Mouse (Mus musculus) G1E-ER4 (cell line): ENCODE measurements at regions not wholly inside any gene's neighbourhood (a gene's known extent, or its start where the extent isn't known, plus 50 kb on each side); places are given as distances from the start of the nearest gene placed in this dataset.

ENCODE experiments used
- GATA1 ChIP-seq: IDR thresholded peaks from one replicate; pipeline ENCODE4 v1.8.0; 2012; ENCODE audit warnings: low read length, inconsistent platforms

DNA sequence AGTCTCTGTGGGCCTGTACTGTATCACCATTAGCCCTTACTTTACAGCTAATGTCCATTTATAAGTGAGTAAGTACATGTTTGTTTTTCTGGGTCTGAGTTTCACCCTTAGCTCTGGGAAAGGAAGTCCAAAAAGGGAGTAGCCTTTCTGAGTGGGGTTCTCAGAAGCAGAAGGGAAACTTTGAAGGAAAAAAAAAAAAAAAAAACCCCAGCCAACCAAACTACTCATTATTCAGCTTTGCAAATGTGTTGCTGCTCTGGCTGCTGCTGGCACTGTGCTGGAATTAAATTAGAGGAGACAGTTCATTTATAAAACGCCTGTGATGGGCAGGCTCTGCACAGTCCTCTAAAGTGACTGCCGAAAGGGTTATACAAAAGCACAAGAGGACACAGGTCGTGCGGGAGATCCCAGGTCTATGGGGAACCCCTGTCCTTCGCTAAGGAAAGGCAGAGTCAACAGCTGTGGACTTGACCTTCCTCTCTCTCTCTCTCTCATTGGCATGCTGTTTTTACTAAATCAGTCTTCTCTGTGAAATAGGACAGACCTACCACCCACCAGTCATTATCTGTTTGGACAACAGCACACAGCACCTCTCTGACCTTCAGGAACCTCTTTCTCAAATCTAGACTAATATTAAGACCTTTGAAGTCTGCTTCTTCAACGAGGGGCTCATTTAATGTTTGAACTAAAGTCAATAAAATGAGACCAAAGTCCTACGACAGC is 165.4 kb downstream of the Cd47 start:
- no peak for TF ChIP-seq GATA1

DNA sequence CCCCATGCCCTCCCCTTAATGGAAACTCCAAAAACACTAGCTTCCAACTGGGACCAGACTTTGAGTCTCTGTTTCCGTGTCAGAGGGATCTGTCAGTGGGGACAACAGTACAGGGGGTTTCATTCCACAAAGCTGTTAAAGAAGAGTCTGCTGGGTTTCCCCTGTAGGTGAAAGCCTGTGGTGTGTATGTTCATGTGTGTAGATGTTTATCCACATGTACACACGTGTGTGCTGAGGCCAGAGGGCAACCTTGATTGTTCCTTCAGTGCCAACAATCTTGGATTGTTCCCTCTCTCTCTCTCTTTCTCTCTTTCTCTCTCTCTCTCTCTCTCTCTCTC is 165.9 kb downstream of the Cd47 start:
- no peak for TF ChIP-seq GATA1

DNA sequence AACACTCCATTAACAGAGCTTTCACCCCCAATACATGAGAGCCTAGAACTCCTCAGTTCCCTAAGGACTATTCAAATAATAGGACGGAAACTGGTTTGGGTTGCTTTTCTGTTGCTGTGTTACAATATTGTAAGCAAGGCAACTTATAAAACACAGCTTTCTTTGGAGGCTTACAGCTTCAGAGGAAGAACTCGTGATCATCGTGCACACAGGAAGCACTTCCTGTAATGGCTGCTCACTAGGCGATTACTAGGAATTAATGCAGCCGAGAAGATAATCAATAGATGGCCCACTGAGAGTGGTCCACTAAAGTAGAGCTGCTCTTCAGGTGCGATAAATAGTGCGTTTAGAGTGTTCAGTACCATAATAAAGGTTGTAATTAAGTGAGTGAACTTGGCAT is 166.8 kb downstream of the Cd47 start:
- no peak for TF ChIP-seq GATA1

DNA sequence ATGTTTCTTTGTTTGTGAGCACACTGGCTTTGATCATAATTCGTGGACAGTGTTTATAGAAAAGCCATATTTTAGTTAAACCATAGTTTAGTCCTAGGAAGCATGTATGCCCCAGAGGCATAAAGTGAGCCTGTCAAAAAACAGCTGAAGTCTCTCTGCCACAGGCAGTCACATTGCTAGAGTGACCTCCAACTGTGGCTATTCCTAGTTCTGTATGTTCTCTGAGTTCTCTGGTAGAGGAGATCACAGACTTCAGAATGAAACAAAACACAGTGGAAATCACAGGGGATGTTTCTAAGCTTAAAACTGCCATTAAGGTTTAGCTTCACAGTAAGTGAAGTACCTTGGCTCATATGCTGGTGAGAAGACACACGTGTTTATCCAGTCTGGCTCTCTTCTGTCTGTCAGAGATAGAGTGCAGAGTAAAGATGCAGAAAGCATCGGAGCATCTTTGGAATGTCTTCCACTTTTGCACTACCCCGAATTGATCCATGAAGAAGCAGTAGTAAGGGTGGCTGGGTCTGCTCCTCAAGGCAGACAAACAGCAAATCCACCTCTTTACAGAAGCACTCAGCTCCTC is 168.0 kb downstream of the Cd47 start:
- no peak for TF ChIP-seq GATA1

DNA sequence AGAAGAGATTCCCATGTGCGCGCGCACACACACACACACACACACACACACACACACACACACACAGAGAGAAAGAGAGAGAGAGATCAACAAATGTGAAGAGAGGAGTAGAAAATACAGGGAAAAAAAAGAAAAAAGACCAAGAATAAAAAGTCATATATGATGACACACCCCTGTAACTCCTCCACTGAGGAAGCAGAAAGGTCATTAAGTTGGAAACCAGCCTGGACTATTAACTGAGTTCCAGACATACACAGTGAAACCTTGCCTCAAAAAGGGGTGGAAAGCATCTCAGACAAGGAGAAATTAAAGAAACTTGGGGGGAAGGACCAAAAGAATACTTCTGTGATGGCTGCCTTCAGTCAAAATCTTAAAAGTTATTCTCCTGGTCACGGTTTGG is 168.7 kb downstream of the Cd47 start:
- TF ChIP-seq GATA1 = no peak

DNA sequence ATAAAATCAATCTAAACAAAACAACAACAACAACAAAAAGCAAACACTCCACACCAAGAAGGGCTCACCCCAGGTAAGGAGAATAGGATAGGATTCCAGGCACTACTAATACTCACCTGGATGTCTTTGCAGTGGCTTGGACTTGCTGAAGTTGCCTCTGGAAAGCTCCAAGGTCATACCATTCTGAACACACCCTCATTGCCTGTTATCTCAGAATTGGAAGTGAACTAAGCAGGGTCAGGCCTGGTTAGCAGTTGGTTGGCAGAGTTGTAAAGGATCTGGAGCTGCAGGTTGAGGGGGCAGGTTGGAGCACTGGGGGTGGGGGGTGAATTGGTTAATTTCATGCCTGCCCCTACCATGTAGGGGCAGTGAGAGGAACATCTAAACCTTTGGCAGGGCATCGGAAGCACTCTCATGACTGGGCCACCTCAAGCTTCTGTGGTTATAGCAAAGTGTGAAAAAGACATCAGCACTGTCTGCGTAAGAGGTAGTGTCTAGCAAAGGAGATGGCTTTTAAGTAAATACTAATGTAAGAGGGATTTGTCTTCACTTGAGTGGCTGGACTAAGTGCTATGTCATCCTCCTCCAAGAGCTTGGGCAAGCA is 169.5 kb downstream of the Cd47 start:
- no peak for TF ChIP-seq GATA1

DNA sequence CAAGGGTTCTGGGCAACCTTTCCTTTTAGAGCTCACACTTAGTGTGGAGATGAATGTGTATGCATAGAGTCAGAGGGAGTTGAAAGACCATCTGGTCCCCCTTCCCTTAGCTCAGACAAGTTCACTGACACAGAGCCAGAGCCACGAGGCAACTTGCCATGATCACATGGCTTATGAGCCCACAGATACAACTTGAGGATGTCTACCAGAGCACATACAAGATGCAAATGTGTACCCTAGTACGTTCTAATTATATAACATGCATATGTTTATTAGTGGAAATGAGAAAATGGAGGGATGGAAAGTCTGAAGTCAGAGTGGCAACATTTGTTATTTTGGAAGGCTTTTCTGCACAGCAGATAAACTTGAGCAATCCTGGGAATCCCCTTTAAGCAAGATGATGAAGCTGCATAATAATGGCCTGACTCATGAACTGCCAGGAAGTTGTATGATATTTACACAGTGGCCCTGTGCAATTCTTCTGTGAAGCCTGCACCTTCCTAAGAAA is 170.0 kb downstream of the Cd47 start:
- no peak for TF ChIP-seq GATA1

DNA sequence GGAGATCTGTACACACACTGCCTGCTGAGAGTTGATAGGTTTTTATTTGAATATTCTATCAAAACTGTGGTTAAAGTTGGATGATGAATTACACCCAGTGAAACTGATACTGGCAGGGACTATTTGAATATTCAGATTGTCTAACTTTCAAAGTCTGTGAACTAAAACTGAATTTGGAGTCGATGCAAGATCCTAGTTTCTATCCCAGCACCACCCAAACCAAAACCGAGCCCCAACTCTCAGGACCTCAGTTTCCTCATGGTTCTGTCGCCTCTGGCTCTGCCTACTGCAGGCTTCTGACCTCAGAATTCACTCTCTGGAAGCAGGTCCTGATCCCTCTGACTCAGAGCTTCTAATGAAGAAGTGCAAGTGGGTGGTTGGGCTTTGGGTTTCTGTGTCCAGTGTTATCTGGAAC is 170.8 kb downstream of the Cd47 start:
- no peak for TF ChIP-seq GATA1

DNA sequence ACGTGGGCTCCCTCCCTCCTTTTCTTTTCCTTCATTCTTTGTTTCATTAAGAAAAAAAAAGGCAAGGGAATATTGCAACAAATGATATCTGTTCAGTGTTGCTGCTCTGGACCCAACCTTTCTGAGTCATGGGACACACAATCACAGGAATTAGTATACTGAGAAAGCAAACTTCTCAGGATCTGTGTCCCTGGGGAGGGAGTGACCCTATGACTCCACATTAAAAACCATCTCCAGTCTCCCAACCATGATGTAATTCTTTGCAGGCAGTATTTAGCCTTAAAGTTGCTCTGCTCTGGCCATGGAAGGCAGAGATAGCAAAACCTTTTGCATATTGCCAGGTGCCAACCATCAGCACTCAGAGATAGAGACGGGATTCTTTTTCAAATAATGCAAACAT is 176.9 kb downstream of the Cd47 start:
- no peak for TF ChIP-seq GATA1

DNA sequence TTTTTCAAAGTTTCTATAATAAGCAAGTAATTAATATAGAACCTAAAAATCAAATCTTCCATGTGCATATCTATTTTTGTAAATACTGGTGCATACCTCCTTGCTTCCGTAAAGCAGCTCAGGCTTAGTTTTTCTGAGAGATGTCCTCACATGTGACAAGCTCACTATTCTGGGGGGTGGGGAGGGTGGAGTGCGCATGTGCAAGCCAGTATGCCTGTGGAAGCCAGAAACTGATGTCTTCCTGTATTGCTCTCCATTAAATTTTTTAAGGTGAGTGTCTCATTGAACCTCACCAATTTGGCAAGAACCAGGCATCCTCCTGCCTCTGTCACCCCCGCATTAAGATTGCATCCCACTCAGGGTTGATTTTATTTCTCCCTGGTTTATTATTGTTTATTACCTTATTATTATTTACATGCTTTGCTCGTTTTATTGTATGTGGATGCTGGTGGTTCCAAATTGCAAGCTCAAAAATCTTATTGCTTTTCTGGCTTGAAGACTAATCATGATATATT is 179.2 kb downstream of the Cd47 start:
- no peak for TF ChIP-seq GATA1

DNA sequence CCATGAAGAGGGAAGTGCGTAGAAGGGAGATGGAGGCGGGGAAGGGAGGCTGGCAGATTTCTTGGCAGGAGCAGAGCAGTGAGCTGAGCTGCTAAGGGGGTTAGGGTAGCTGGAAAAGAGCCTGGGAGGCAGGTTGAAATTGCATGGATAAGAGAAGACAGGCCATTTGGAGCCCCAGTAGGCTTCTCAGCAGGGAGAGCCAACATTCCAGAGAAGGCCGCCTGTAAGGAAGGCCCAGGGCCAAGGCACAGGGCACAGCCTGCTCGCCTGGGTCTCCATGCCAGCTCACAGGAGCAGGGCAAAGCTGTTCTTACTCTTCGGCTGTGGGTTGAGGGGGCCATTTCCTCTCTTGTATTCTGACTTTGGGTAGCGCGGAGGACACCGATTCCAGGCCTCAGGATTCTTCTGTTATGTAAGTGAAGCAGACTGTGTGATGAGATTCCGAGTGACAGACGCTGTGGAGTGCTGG is 179.9 kb downstream of the Cd47 start:
- TF ChIP-seq GATA1 = no peak

DNA sequence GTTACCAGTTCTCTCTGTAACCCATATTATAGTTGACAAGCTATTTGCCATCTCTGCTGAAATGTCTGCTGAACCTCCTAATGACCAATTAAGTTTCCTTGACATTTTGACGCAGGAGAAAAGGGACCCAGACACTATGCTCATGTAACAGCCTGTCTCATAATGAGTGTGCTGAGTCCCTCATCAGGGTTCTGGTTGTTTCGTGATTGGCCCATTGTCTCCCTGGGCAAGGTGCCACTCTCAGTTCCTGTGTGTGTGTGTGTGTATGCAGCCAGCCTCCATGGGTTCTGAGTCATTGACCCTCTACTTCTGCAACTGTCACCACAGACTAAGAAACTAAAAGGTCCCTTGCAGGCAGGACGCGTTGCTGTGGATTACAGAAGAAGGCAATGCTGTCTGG is 181.8 kb downstream of the Cd47 start:
- no peak for TF ChIP-seq GATA1

DNA sequence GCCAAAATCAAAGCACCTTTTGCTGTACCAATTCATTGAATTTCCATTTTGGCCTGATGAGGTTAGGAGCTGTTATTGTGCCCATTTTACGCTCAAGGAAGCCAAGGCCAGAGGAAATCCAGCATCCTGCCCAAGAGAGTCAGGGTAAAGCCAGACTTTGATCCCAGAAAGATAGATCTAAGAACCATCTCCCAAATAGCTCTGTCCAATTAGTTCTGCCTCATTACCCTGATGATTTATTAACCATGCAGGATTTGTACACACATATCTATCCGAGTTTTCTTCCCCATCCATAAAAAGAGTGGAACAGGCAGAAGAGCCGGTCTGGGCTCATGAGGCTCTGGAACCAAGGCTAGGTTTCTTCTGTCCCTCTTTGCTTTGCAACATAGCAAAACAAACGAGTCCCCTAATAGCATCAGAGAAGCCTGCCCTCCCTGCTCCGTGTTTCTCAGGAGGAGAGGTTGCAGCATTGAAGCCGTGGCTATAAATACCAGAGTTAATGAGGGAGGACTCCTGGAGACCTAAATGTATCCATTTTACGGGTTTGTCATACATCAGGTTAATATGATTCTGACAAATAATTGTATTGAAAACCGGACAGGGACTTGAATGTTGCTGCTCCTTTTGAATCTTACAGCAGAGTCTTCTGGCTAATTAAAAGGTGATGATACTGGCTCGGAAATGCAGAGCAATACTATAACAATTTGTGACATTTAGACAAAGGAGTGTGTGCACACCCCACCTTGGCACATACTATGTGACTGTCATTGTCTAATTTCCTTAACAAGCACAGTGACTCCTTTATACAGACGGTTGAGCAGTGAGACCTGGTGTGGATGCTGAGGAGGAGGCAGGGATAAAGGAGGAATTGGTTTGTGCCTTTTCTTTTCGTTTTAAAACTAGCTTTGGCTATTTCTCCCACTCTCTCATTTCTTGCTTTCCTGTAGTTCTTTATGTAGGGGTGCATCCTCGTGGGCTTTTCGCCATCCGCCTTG is 185.0 kb downstream of the Cd47 start:
- TF ChIP-seq GATA1 = no peak

DNA sequence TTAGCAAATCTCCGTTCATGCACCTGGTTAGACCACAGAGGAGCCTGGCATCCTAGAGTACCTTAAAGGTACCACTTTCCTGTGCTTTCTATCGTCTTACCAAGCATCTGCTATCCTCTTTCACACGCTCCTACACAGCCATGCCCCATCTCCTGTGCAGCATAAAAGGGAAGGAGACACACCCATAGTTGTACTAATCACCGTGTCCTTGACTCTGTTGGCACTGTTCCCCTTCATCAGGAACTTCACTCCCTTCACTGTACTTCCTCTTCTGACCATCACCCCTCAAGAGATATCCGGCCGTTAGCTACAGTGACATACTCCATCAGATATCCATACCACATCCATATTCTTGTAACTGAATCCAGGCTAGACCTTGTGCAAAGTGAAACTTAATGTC is 186.6 kb downstream of the Cd47 start:
- peak; percentile 20 for TF ChIP-seq GATA1

DNA sequence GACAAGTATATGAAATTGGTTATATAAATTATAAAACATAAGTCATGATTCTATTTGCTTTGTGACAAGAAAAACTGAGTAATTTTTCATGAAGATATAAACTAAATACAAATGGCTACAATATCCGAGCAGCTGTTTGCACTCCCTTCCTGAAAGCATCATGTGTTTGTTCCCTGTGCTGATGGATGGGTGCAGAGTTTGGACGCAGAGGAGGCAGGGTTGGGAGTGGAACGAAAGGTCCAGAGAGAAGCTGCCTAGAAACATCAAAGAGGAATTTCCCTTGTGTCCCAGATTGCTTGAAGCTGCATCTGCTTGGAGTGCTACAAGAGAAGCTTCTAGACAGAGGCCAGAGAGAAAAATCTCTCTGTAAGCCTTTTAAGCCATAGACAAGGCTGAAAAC is 195.5 kb downstream of the Cd47 start:
- no peak for TF ChIP-seq GATA1

DNA sequence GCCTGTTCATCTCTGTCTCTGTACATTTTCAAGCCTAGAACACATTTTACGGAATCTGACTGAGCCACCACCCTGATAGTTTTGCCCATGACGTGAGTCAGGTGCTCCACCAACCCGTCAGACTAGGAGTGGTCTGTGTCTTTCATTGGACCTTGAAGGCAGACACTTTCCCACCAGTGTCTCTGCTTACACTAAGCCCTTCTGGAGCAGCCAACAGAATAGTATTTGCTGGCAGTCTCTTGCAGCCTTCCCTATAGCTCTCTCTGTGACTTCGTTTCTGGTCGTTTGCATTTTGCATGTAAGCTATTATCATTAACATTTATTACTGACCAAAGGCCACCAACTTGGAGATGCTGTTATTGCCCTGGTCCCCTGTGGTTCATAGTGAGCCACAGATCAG is 196.3 kb downstream of the Cd47 start:
- TF ChIP-seq GATA1 = no peak

DNA sequence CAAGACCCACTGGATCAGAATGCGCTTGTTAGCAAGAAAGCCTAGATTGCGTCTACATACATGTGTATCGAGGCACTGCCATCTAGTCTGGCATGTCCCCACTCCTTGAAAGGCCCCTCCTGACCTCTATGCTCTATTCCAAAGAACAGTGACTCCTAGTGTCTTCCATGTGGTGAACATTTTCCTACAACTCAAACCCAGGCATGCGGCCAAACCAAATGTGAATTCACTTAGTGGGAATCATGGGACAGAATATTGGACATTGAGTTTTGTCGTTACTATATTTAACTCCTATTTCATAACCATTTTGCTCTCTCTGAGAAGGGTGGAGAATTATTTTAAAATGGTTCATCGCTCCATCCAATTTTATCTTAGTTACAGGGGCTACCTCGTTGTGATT is 196.7 kb downstream of the Cd47 start:
- TF ChIP-seq GATA1 = no peak
